Mouse (Mus musculus): ENCODE results near the gene Mroh2a. TPM values are rescaled to one million over a fixed set of nuclear protein-coding genes. Genes with fewer than 3 reads are reported as not detected.

Gene Mroh2a
- total and polyA plus RNA-seq, 2 experiments: 0.82 to 1.0 TPM

GRCm38 (mm10) chr1:88263778-88264177 is 37.0 kb downstream of the Mroh2a start:
- H3K36me3 ChIP-seq (ENCODE audit: control insufficient read depth, insufficient read depth, low read length): peaks cover 53% of the 10 kb centered on the region
- H3K79me2 ChIP-seq (ENCODE audit: control insufficient read depth, insufficient read depth, low read length): peaks cover 12% of the 10 kb centered on the region; the same call in 1 of the 2 replicates
- H3K27ac ChIP-seq (replicated peaks; ENCODE audit: insufficient read depth, low read depth, low read length): no peak overlapping the region
- TF ChIP-seq CTCF (IDR thresholded peaks at IDR 0.05; ENCODE audit: low read depth, low read length) (no peak), POLR2A (IDR thresholded peaks at IDR 0.05; ENCODE audit: extremely low read depth, insufficient read depth, low read length) (no peak)
- 89% methylated on average over 5 of the region's 5 CpGs for WGBS
- no peaks in the 10 kb centered on the region for H3K27me3 ChIP-seq (ENCODE audit: control insufficient read depth, insufficient read depth, low read length)
- H3K4me3 ChIP-seq (ENCODE audit: insufficient read depth, low read depth, low read length): no peak overlapping the region
- peaks cover 32% of the 10 kb centered on the region for H3K4me1 ChIP-seq (ENCODE audit: control insufficient read depth, insufficient read depth, low read length)
- DNase-seq (ENCODE audit: extremely low read depth, low read depth, low spot score): no peak
- no peak overlapping the region for H3K9ac ChIP-seq (ENCODE audit: low read depth, low read length)

DNA sequence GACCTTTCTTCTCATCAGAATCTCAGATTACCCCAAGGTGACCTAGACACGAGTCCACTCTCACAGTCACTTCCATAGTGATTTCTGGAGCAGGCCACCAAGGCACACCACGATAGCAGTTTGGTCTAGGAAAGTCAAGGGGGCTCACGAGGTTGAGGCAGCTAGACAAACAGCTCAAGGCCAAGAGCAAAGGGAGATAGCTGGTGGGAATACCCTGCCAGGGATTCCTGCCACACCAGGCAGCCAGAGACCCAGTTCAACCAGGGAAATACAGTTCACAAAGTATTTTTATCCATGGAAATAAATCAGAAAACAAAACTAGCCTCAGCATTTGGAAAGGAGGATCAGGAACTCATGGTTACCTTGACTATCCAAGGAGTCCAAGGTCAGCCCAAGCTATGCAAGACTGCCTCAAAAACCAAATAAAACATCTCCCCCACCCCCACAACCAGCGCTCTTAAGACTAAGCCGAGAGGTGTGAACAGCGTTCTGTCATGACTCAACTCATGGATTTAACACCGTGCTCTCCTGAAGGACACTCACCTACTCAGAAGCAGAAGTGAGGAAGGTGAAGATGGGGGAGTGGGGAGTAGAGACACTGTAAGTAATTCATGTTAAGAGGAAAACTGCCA is 37.6 kb downstream of the Mroh2a start:
- H3K9ac ChIP-seq (ENCODE audit: low read depth, low read length): no peak overlapping the region
- no peak for DNase-seq (ENCODE audit: extremely low read depth, low read depth, low spot score)
- 82% methylated on average over 7 of the region's 7 CpGs for WGBS

GRCm38 (mm10) chr1:88264869-88265240 is 38.1 kb downstream of the Mroh2a start:
- WGBS: 72% methylated on average over 4 of the region's 4 CpGs
- Histone ChIP-seq H3K36me3 (ENCODE audit: control insufficient read depth, insufficient read depth, low read length) (peaks cover 60% of the 10 kb centered on the region), H3K27me3 (ENCODE audit: control insufficient read depth, insufficient read depth, low read length) (no peaks in the 10 kb centered on the region), H3K4me1 (ENCODE audit: control insufficient read depth, insufficient read depth, low read length) (peaks cover 33% of the 10 kb centered on the region), H3K4me3 (ENCODE audit: insufficient read depth, low read depth, low read length) (no peak overlapping the region), H3K27ac (replicated peaks; ENCODE audit: insufficient read depth, low read depth, low read length) (no peak overlapping the region), H3K79me2 (ENCODE audit: control insufficient read depth, insufficient read depth, low read length) (peaks cover 12% of the 10 kb centered on the region; the same call in 1 of the 2 replicates), H3K9ac (ENCODE audit: low read depth, low read length) (no peak overlapping the region)
- no peak for DNase-seq (ENCODE audit: extremely low read depth, low read depth, low spot score)
- TF ChIP-seq CTCF (IDR thresholded peaks at IDR 0.05; ENCODE audit: low read depth, low read length) (no peak), POLR2A (IDR thresholded peaks at IDR 0.05; ENCODE audit: extremely low read depth, insufficient read depth, low read length) (no peak)

More for the DNA sequence above, 37.6 kb downstream of the Mroh2a start:
- TF ChIP-seq POLR2A (IDR thresholded peaks at IDR 0.05; ENCODE audit: extremely low read depth, insufficient read depth, low read length): no peak
- TF ChIP-seq CTCF (IDR thresholded peaks at IDR 0.05; ENCODE audit: low read depth, low read length): no peak
- no peak overlapping the region for H3K4me3 ChIP-seq (ENCODE audit: insufficient read depth, low read depth, low read length)
- H3K79me2 ChIP-seq (ENCODE audit: control insufficient read depth, insufficient read depth, low read length): peaks cover 12% of the 10 kb centered on the region; the same call in 1 of the 2 replicates
- peaks cover 58% of the 10 kb centered on the region for H3K36me3 ChIP-seq (ENCODE audit: control insufficient read depth, insufficient read depth, low read length)
- H3K4me1 ChIP-seq (ENCODE audit: control insufficient read depth, insufficient read depth, low read length): peaks cover 33% of the 10 kb centered on the region
- no peaks in the 10 kb centered on the region for H3K27me3 ChIP-seq (ENCODE audit: control insufficient read depth, insufficient read depth, low read length)
- H3K27ac ChIP-seq (replicated peaks; ENCODE audit: insufficient read depth, low read depth, low read length): no peak overlapping the region

- Histone ChIP-seq H3K9ac (ENCODE audit: low read depth, low read length) (no peak overlapping the region), H3K27me3 (ENCODE audit: control insufficient read depth, insufficient read depth, low read length) (no peaks in the 10 kb centered on the region), H3K36me3 (ENCODE audit: control insufficient read depth, insufficient read depth, low read length) (peaks cover 60% of the 10 kb centered on the region), H3K79me2 (ENCODE audit: control insufficient read depth, insufficient read depth, low read length) (peaks cover 12% of the 10 kb centered on the region; the same call in 1 of the 2 replicates), H3K27ac (replicated peaks; ENCODE audit: insufficient read depth, low read depth, low read length) (no peak overlapping the region), H3K4me1 (ENCODE audit: control insufficient read depth, insufficient read depth, low read length) (peaks cover 27% of the 10 kb centered on the region), H3K4me3 (ENCODE audit: insufficient read depth, low read depth, low read length) (no peak overlapping the region)
- DNase-seq (ENCODE audit: extremely low read depth, low read depth, low spot score): no peak
- no peak for TF ChIP-seq POLR2A (IDR thresholded peaks at IDR 0.05; ENCODE audit: extremely low read depth, insufficient read depth, low read length)
- TF ChIP-seq CTCF (IDR thresholded peaks at IDR 0.05; ENCODE audit: low read depth, low read length): no peak
- WGBS: 89% methylated on average over 13 of the region's 13 CpGs
These were observed 39.3 kb downstream of the Mroh2a start for GRCm38 (mm10) chr1:88266123-88266522.

DNA sequence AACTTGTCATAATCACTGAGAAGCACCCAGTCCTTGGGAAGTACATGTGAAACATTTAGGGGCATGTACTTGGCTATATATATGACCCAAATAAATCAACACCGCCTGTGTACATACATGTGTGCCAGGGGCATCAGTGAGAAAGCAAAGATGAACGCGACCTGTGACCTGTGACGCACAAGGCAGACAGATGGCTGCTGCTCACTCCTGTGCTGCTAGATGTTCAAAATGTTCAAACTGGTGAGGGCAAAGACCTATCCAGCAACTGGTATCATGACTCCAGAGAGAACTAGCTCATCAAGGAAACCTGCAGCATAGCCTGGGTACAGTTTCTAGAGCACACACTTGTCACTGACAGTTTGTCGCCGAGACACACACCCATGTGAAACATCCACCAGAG is 40.7 kb downstream of the Mroh2a start:
- 75% methylated on average over 6 of the region's 6 CpGs for WGBS
- H3K4me1 ChIP-seq (ENCODE audit: control insufficient read depth, insufficient read depth, low read length): peaks cover 28% of the 10 kb centered on the region
- H3K27me3 ChIP-seq (ENCODE audit: control insufficient read depth, insufficient read depth, low read length): no peaks in the 10 kb centered on the region
- TF ChIP-seq POLR2A (IDR thresholded peaks at IDR 0.05; ENCODE audit: extremely low read depth, insufficient read depth, low read length) (no peak), CTCF (IDR thresholded peaks at IDR 0.05; ENCODE audit: low read depth, low read length) (no peak)
- DNase-seq (ENCODE audit: extremely low read depth, low read depth, low spot score): peak; percentile 91
- H3K27ac ChIP-seq (replicated peaks; ENCODE audit: insufficient read depth, low read depth, low read length): peak overlapping the region; percentile 43
- peak overlapping the region; percentile 1; the same call in 1 of the 2 replicates for H3K9ac ChIP-seq (ENCODE audit: low read depth, low read length)
- peaks cover 12% of the 10 kb centered on the region; the same call in 1 of the 2 replicates for H3K79me2 ChIP-seq (ENCODE audit: control insufficient read depth, insufficient read depth, low read length)
- H3K36me3 ChIP-seq (ENCODE audit: control insufficient read depth, insufficient read depth, low read length): peaks cover 60% of the 10 kb centered on the region
- H3K4me3 ChIP-seq (ENCODE audit: insufficient read depth, low read depth, low read length): no peak overlapping the region

GRCm38 (mm10) chr1:88268070-88268469 is 41.3 kb downstream of the Mroh2a start:
- Histone ChIP-seq H3K4me3 (ENCODE audit: insufficient read depth, low read depth, low read length) (no peak overlapping the region), H3K27ac (replicated peaks; ENCODE audit: insufficient read depth, low read depth, low read length) (peak overlapping the region; percentile 43), H3K36me3 (ENCODE audit: control insufficient read depth, insufficient read depth, low read length) (peaks cover 56% of the 10 kb centered on the region), H3K4me1 (ENCODE audit: control insufficient read depth, insufficient read depth, low read length) (peaks cover 28% of the 10 kb centered on the region), H3K9ac (ENCODE audit: low read depth, low read length) (no peak overlapping the region), H3K27me3 (ENCODE audit: control insufficient read depth, insufficient read depth, low read length) (no peaks in the 10 kb centered on the region), H3K79me2 (ENCODE audit: control insufficient read depth, insufficient read depth, low read length) (peaks cover 12% of the 10 kb centered on the region; the same call in 1 of the 2 replicates)
- TF ChIP-seq POLR2A (IDR thresholded peaks at IDR 0.05; ENCODE audit: extremely low read depth, insufficient read depth, low read length) (no peak), CTCF (IDR thresholded peaks at IDR 0.05; ENCODE audit: low read depth, low read length) (no peak)
- peak; percentile 100 for DNase-seq (ENCODE audit: extremely low read depth, low read depth, low spot score)
- 28% methylated on average over 6 of the region's 6 CpGs for WGBS

All from liver, adult 2 months (tissue).